Mouse (Mus musculus) midbrain, postnatal 0 days (tissue): ENCODE data around the gene Gbgt1. TPM values are rescaled to one million over a fixed set of nuclear protein-coding genes. Genes with fewer than 3 reads are reported as not detected.

ENCODE experiments used
- ATAC-seq: fragments of 200-750 bp; cut with Nextera tagmentation; 2 replicates; pipeline ENCODE4 v1.8.0; 2017; ENCODE audit warnings: moderate number of reproducible peaks, mild to moderate bottlenecking, moderate TSS enrichment, moderate library complexity; ENCODE audit not compliant: low FRiP score
- DNase-seq: peaks from one replicate; pipeline ENCODE4 v3.0.0-alpha.2; 2015; ENCODE audit warnings: low spot score
- H3K27ac ChIP-seq: fragments of 300-500 bp; sonication (generic); 2 replicates; pipeline ENCODE4 v1.5.1; 2014; ENCODE audit warnings: low read depth, mild to moderate bottlenecking, low read length, mixed read lengths
- H3K27me3 ChIP-seq: fragments of 300-500 bp; sonication (generic); 2 replicates; pipeline ENCODE4 v1.6.1; 2014; ENCODE audit warnings: low read length, control low read depth, mixed read lengths; ENCODE audit not compliant: insufficient read depth
- H3K36me3 ChIP-seq: fragments of 300-500 bp; sonication (generic); 2 replicates; pipeline ENCODE4 v1.6.1; 2014; ENCODE audit warnings: low read length, control low read depth, mixed read lengths; ENCODE audit not compliant: insufficient read depth
- H3K4me1 ChIP-seq: fragments of 300-500 bp; sonication (generic); 2 replicates; pipeline ENCODE4 v1.6.1; 2014; ENCODE audit warnings: mild to moderate bottlenecking, control low read depth, antibody characterized with exemption, low read length, mixed read lengths; ENCODE audit not compliant: insufficient read depth
- H3K4me2 ChIP-seq: fragments of 300-500 bp; sonication (generic); 2 replicates; pipeline ENCODE4 v1.6.1; 2014; ENCODE audit warnings: low read depth, mild to moderate bottlenecking, low read length, mixed read lengths; ENCODE audit not compliant: poor library complexity, severe bottlenecking
- H3K4me3 ChIP-seq: fragments of 300-500 bp; sonication (generic); 2 replicates; pipeline ENCODE4 v1.5.1; 2014; ENCODE audit warnings: low read depth, mild to moderate bottlenecking, low read length, moderate library complexity
- H3K9ac ChIP-seq: fragments of 300-500 bp; sonication (generic); replicated peaks from 2 replicates; pipeline ENCODE4 v1.6.1; 2014; ENCODE audit warnings: mild to moderate bottlenecking, low read length, moderate library complexity, mixed read lengths; ENCODE audit not compliant: poor library complexity, severe bottlenecking
- H3K9me3 ChIP-seq: fragments of 300-500 bp; sonication (generic); 2 replicates; pipeline ENCODE4 v1.6.1; 2016; ENCODE audit warnings: low read length, control low read depth
- CTCF ChIP-seq: IDR thresholded peaks from 2 replicates; pipeline ENCODE4 v1.5.1; 2016; ENCODE audit warnings: antibody characterized with exemption, mild to moderate bottlenecking
- WGBS: fragments of 180-500 bp; shearing (Covaris S2); extraction: QIAGEN DNeasy Blood & Tissue Kit; methylation state at CpG from one replicate; pipeline ENCODE4 v1.1.7; 2014; 5-methylcytosine and 5-hydroxymethylcytosine counted together
- polyA plus RNA-seq: library from polyadenylated mRNA; unstranded; fragments of >200 nt; fragmentation: Nextera tagmentation; extraction: Ambion mirVana; gene quantifications from 2 replicates; pipeline ENCODE4 v1.2.1, GENCODE M21; 2015
- total RNA-seq: library from RNA; depleted of rRNA; stranded (reverse); fragments of >200 nt; gene quantifications from 2 replicates; pipeline ENCODE4 v1.2.3, GENCODE M21; 2014

Gbgt1 gene
- total and polyA plus RNA-seq, 2 experiments from 2014 or later, result 0.81 to 5.4 TPM

DNA sequence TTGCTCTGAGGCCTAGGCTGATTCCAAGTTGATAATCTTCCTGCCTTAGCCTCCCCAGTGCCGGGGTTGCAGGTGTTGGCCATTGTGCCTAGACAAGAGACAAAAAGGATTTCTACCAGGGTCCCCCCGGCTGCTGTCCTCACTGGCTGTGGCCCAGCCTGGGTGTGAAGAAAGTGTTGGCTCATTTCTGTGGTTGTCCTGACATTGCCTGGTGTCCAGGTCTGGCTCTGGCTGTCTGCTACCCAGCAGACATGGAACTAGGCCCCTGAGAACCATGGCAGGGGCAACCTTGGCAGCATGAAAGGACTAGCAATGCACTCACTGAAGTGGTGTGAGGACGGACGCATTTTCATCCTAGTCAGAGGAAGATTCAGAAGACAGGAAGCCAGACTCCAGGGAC lies 33.2 kb downstream of the Gbgt1 start:
- Histone ChIP-seq H3K27me3 (no peaks in the 10 kb centered on the region), H3K9me3 (no peaks in the 10 kb centered on the region), H3K4me2 (no peak overlapping the region), H3K4me3 (no peak overlapping the region), H3K4me1 (peaks cover 43% of the 10 kb centered on the region), H3K9ac (no peak overlapping the region), H3K27ac (0 out of 2 replicates have a peak overlapping the region, but pooled peaks have one; percentile 14), H3K36me3 (peaks cover 8% of the 10 kb centered on the region; the same call in 1 of the 2 replicates)
- DNase-seq (no peak), ATAC-seq (no peak)
- TF ChIP-seq CTCF, result no peak
- 66% methylated on average over 4 of the region's 4 CpGs for WGBS

GRCm38 (mm10) chr2:28530311-28530710 lies 33.6 kb downstream of the Gbgt1 start:
- DNase-seq (no peak), ATAC-seq (no peak)
- Histone ChIP-seq H3K9me3 (no peaks in the 10 kb centered on the region), H3K36me3 (peaks cover 8% of the 10 kb centered on the region; the same call in 1 of the 2 replicates), H3K4me1 (peaks cover 46% of the 10 kb centered on the region), H3K27me3 (no peaks in the 10 kb centered on the region), H3K27ac (no peak overlapping the region), H3K9ac (no peak overlapping the region), H3K4me3 (no peak overlapping the region), H3K4me2 (no peak overlapping the region)
- TF ChIP-seq CTCF, result no peak
- WGBS, result 57% methylated on average over 7 of the region's 7 CpGs

DNA sequence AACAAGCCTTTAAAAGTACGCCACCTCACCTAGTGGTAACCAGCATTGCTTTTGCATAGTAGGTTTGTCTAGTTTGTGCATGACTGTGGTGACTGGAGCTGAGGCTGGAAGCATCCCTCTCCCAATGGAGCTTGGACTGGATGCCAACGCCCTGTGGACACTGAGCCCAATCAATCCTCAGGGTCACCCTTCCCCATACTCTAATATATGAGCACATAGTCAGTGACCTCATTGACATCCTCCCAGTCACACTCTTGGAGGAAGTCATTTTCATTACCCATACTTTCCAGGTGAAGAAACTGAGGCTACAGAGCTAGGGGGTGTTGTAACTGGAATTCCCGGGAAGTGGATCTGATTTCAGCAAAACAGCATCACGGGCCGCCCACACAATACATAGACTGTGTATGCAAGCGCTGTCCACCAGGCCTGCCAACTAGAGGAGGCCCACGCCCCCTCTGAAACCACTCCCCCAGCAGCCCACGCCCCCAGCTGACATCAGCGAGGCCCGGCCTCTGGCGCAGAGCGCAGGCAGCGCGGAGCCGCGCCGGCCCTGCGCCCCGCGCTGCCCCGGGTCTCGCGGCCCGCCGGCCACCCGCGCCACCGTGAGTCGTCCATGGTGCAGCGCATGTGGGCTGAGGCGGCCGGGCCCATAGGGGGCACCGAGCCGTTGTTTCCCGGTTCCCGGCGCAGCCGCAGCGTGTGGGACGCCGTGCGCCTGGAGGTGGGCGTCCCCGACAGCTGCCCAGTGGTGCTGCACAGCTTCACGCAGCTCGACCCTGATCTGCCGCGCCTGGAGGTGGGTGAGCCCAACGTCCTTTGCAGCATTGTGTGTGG lies 36.5 kb downstream of the Gbgt1 start:
- WGBS, result 3% methylated on average over 48 of the region's 49 CpGs
- peak; percentile 94 for DNase-seq
- Histone ChIP-seq H3K4me1 (peaks cover 50% of the 10 kb centered on the region), H3K27me3 (no peaks in the 10 kb centered on the region), H3K9ac (peak overlapping the region; percentile 64), H3K4me3 (peak overlapping the region; percentile 56), H3K9me3 (no peaks in the 10 kb centered on the region), H3K4me2 (peak overlapping the region; percentile 81), H3K36me3 (0 out of 2 replicates have a peak, but pooled peaks cover under 1% of the 10 kb centered on the region), H3K27ac (peak overlapping the region; percentile 77)
- ATAC-seq, result peak; percentile 88
- peak; percentile 39 for TF ChIP-seq CTCF

DNA sequence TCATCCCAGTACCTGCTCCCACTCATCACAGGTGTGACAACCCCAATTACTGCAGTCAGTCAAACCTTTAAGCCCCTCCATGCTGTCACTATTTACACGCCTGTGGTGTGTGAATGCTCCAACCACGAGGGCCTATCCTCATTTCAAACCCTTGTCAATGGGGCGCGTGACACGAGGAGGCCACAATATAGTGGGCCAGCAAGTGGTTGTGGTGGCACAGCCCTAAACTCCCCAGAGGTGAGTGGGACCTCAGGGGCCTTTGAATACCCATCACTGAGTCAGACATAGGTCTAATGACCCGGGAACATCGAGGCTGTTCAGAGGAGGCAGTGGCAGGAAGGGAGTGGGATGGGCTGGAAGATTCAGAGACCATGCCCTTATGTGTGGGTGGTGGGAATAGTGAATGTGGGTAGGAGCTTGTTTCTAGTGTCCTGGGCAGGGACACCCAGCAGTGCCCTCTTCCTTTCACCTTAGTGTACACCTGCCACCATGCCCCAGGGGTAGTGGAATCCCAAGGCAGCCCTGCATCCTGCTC lies 37.3 kb downstream of the Gbgt1 start:
- peak overlapping the region; percentile 81 for H3K4me2 ChIP-seq
- peak overlapping the region; percentile 56 for H3K4me3 ChIP-seq
- H3K27me3 ChIP-seq, result no peaks in the 10 kb centered on the region
- WGBS, result 49% methylated on average over 7 of the region's 7 CpGs
- TF ChIP-seq CTCF, result no peak
- H3K9ac ChIP-seq, result peak overlapping the region; percentile 64
- peak overlapping the region; percentile 77 for H3K27ac ChIP-seq
- no peaks in the 10 kb centered on the region for H3K36me3 ChIP-seq
- H3K4me1 ChIP-seq, result peaks cover 53% of the 10 kb centered on the region
- no peaks in the 10 kb centered on the region for H3K9me3 ChIP-seq
- ATAC-seq (no peak; the same call in 1 of the 2 replicates), DNase-seq (no peak)

- peak overlapping the region; percentile 64 for H3K9ac ChIP-seq
- H3K4me3 ChIP-seq, result peak overlapping the region; percentile 56
- no peaks in the 10 kb centered on the region for H3K27me3 ChIP-seq
- peak overlapping the region; percentile 77 for H3K27ac ChIP-seq
- no peaks in the 10 kb centered on the region for H3K36me3 ChIP-seq
- WGBS, result 17% methylated on average over 11 of the region's 11 CpGs
- DNase-seq (peak; percentile 61), ATAC-seq (no peak)
- no peak for TF ChIP-seq CTCF
- peak overlapping the region; percentile 81 for H3K4me2 ChIP-seq
- H3K4me1 ChIP-seq, result peaks cover 58% of the 10 kb centered on the region
- no peaks in the 10 kb centered on the region for H3K9me3 ChIP-seq
These were observed 38.0 kb downstream of the Gbgt1 start for GRCm38 (mm10) chr2:28534436-28535262.
